Mouse (Mus musculus) embryonic fibroblast, embryonic 13.5 days (primary cell): ENCODE measurements at regions not wholly inside any gene's neighbourhood (a gene's known extent, or its start where the extent isn't known, plus 50 kb on each side); places are given as distances from the start of the nearest gene placed in this dataset.

Experiments used
- CTCF ChIP-seq: IDR thresholded peaks from 2 replicates; pipeline ENCODE4 v1.5.1; 2011; ENCODE audit warnings: mild to moderate bottlenecking, control low read depth, low read length, moderate library complexity, borderline replicate concordance; ENCODE audit not compliant: insufficient read depth
- POLR2A ChIP-seq: IDR thresholded peaks from 2 replicates; pipeline ENCODE4 v1.6.1; 2011; ENCODE audit warnings: low read depth, mild to moderate bottlenecking, control low read depth, low read length, moderate library complexity

DNA sequence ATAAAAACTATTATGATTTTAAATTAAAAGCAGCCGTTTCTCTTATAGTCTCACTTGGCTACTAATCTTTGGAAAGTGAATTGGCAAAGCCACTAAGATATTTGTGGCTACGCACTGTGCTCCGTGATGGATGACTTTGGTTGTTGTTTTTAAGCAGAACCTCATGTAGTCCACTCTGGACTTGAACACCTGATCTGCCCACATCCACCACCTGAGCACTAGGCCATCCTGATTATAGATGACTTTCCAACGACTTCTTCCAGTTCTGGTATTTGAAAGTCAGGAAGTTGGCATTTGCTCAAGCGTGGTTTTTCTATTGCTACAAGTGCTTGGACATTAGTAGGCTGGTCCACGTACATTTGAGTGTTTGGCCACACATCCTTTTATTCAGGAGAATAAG is 344.5 kb downstream of the Mex3b start:
- no peak for TF ChIP-seq CTCF
- TF ChIP-seq POLR2A, result no peak
